Mouse (Mus musculus) midbrain, embryonic 16.5 days (tissue): ENCODE data around the gene Pacs1. TPM values are rescaled to one million over a fixed set of nuclear protein-coding genes. Genes with fewer than 3 reads are reported as not detected.

Source experiments
- ATAC-seq: fragments of 200-750 bp; cut with Nextera tagmentation; 2 replicates; pipeline ENCODE4 v1.8.0; 2017; ENCODE audit warnings: moderate TSS enrichment
- H3K27ac ChIP-seq: fragments of 300-500 bp; sonication (generic); 2 replicates; pipeline ENCODE4 v1.5.1; 2014; ENCODE audit warnings: mild to moderate bottlenecking, low read length, mixed read lengths
- H3K27me3 ChIP-seq: fragments of 300-500 bp; sonication (generic); 2 replicates; pipeline ENCODE4 v1.6.1; 2014; ENCODE audit warnings: low read depth, low read length, mixed read lengths; ENCODE audit not compliant: control insufficient read depth, insufficient read depth
- H3K36me3 ChIP-seq: fragments of 300-500 bp; sonication (generic); 2 replicates; pipeline ENCODE4 v1.6.1; 2014; ENCODE audit warnings: mild to moderate bottlenecking, low read length, moderate library complexity, mixed read lengths; ENCODE audit not compliant: control insufficient read depth, insufficient read depth
- H3K4me1 ChIP-seq: fragments of 300-500 bp; sonication (generic); 2 replicates; pipeline ENCODE4 v1.6.1; 2014; ENCODE audit warnings: mild to moderate bottlenecking, low read length, mixed read lengths; ENCODE audit not compliant: control insufficient read depth, insufficient read depth
- H3K4me2 ChIP-seq: fragments of 300-500 bp; sonication (generic); 2 replicates; pipeline ENCODE4 v1.6.1; 2014; ENCODE audit warnings: mild to moderate bottlenecking, low read length, mixed read lengths
- H3K4me3 ChIP-seq: fragments of 300-500 bp; sonication (generic); 2 replicates; pipeline ENCODE4 v1.5.1; 2014; ENCODE audit warnings: low read depth, mild to moderate bottlenecking, low read length, moderate library complexity, mixed read lengths
- H3K9ac ChIP-seq: fragments of 300-500 bp; sonication (generic); 2 replicates; pipeline ENCODE4 v1.6.1; 2014; ENCODE audit warnings: low read depth, low read length, mixed read lengths
- H3K9me3 ChIP-seq: fragments of 300-500 bp; sonication (generic); replicated peaks from 2 replicates; pipeline ENCODE4 v1.6.1; 2014; ENCODE audit warnings: mild to moderate bottlenecking, low read length, mixed read lengths; ENCODE audit not compliant: control insufficient read depth, poor library complexity, severe bottlenecking
- WGBS: fragments of 180-500 bp; shearing (Covaris S2); extraction: QIAGEN DNeasy Blood & Tissue Kit; methylation state at CpG from one replicate; pipeline ENCODE4 v1.1.7; 2014; 5-methylcytosine and 5-hydroxymethylcytosine counted together
- polyA plus RNA-seq: library from polyadenylated mRNA; unstranded; fragments of >200 nt; fragmentation: Nextera tagmentation; extraction: Ambion mirVana; gene quantifications from 2 replicates; pipeline ENCODE4 v1.2.1, GENCODE M21; 2015

Gene Pacs1
- polyA plus RNA-seq, 1 experiment from 2014 or later: 50.7 TPM

- no peaks in the 10 kb centered on the region for H3K27me3 ChIP-seq
- no peak overlapping the region for H3K27ac ChIP-seq
- no peak overlapping the region for H3K4me3 ChIP-seq
- no peaks in the 10 kb centered on the region for H3K9me3 ChIP-seq
- no peaks in the 10 kb centered on the region for H3K36me3 ChIP-seq
- no peak overlapping the region for H3K9ac ChIP-seq
- WGBS: 57% methylated on average over 7 of the region's 7 CpGs
- H3K4me2 ChIP-seq: no peak overlapping the region
- ATAC-seq: no peak
- H3K4me1 ChIP-seq: peaks cover 2% of the 10 kb centered on the region
Measured at GRCm38 (mm10) chr19:5195417-5196035, 77.4 kb downstream of the Pacs1 start.

GRCm38 (mm10) chr19:5192397-5192796 is 80.5 kb downstream of the Pacs1 start:
- Histone ChIP-seq H3K9me3 (no peaks in the 10 kb centered on the region), H3K27ac (no peak overlapping the region), H3K4me3 (no peak overlapping the region), H3K4me2 (no peak overlapping the region), H3K4me1 (peaks cover 2% of the 10 kb centered on the region), H3K36me3 (no peaks in the 10 kb centered on the region), H3K9ac (no peak overlapping the region), H3K27me3 (no peaks in the 10 kb centered on the region)
- ATAC-seq: no peak

GRCm38 (mm10) chr19:5187439-5187838 is 85.5 kb downstream of the Pacs1 start:
- H3K4me2 ChIP-seq: no peak overlapping the region
- H3K36me3 ChIP-seq: no peaks in the 10 kb centered on the region
- no peak for ATAC-seq
- no peak overlapping the region for H3K9ac ChIP-seq
- H3K4me3 ChIP-seq: no peak overlapping the region
- WGBS: 71% methylated on average over 2 of the region's 2 CpGs
- H3K27ac ChIP-seq: no peak overlapping the region
- peaks cover 4% of the 10 kb centered on the region for H3K9me3 ChIP-seq
- peaks cover 2% of the 10 kb centered on the region; the same call in 1 of the 2 replicates for H3K4me1 ChIP-seq
- no peaks in the 10 kb centered on the region for H3K27me3 ChIP-seq

GRCm38 (mm10) chr19:5181926-5182325 is 91.0 kb downstream of the Pacs1 start:
- 0 out of 2 replicates have a peak, but pooled peaks cover 4% of the 10 kb centered on the region for H3K4me1 ChIP-seq
- no peak overlapping the region for H3K27ac ChIP-seq
- peaks cover 4% of the 10 kb centered on the region for H3K9me3 ChIP-seq
- no peak for ATAC-seq
- no peak overlapping the region for H3K9ac ChIP-seq
- no peak overlapping the region for H3K4me2 ChIP-seq
- no peaks in the 10 kb centered on the region for H3K27me3 ChIP-seq
- no peak overlapping the region for H3K4me3 ChIP-seq
- no peaks in the 10 kb centered on the region for H3K36me3 ChIP-seq
- WGBS: 68% methylated on average over 2 of the region's 2 CpGs

- 79% methylated on average over 5 of the region's 5 CpGs for WGBS
- H3K4me3 ChIP-seq: no peak overlapping the region
- H3K36me3 ChIP-seq: no peaks in the 10 kb centered on the region
- no peak overlapping the region for H3K4me2 ChIP-seq
- no peaks in the 10 kb centered on the region for H3K9me3 ChIP-seq
- no peaks in the 10 kb centered on the region for H3K27me3 ChIP-seq
- ATAC-seq: no peak
- no peak overlapping the region for H3K9ac ChIP-seq
- 0 out of 2 replicates have a peak, but pooled peaks cover 4% of the 10 kb centered on the region for H3K4me1 ChIP-seq
- no peak overlapping the region for H3K27ac ChIP-seq
Measured at GRCm38 (mm10) chr19:5178631-5179030, 94.3 kb downstream of the Pacs1 start.

GRCm38 (mm10) chr19:5170430-5170829 is 102.5 kb downstream of the Pacs1 start:
- ATAC-seq: no peak
- Histone ChIP-seq H3K4me1 (no peaks in the 10 kb centered on the region), H3K36me3 (no peaks in the 10 kb centered on the region), H3K4me3 (no peak overlapping the region), H3K4me2 (no peak overlapping the region), H3K9ac (no peak overlapping the region), H3K27ac (no peak overlapping the region), H3K9me3 (no peaks in the 10 kb centered on the region), H3K27me3 (no peaks in the 10 kb centered on the region)
- 90% methylated on average over 1 of the region's 1 CpGs for WGBS

GRCm38 (mm10) chr19:5167477-5167876 is 105.4 kb downstream of the Pacs1 start:
- H3K4me2 ChIP-seq: no peak overlapping the region
- ATAC-seq: no peak
- 90% methylated on average over 4 of the region's 4 CpGs for WGBS

GRCm38 (mm10) chr19:5164380-5164779 is 108.5 kb downstream of the Pacs1 start:
- Histone ChIP-seq H3K4me3 (no peak overlapping the region), H3K27me3 (no peaks in the 10 kb centered on the region), H3K27ac (no peak overlapping the region), H3K36me3 (no peaks in the 10 kb centered on the region), H3K4me2 (no peak overlapping the region), H3K9me3 (no peaks in the 10 kb centered on the region), H3K9ac (no peak overlapping the region), H3K4me1 (no peaks in the 10 kb centered on the region)
- ATAC-seq: no peak
- 71% methylated on average over 2 of the region's 2 CpGs for WGBS

More at GRCm38 (mm10) chr19:5167477-5167876, 105.4 kb downstream of the Pacs1 start:
- Histone ChIP-seq H3K4me3 (no peak overlapping the region), H3K27ac (no peak overlapping the region), H3K36me3 (no peaks in the 10 kb centered on the region), H3K4me1 (no peaks in the 10 kb centered on the region), H3K9ac (no peak overlapping the region), H3K9me3 (no peaks in the 10 kb centered on the region), H3K27me3 (no peaks in the 10 kb centered on the region)

GRCm38 (mm10) chr19:5161913-5162312 is 111.0 kb downstream of the Pacs1 start:
- Histone ChIP-seq H3K4me3 (no peak overlapping the region), H3K9me3 (no peaks in the 10 kb centered on the region), H3K27ac (no peak overlapping the region), H3K27me3 (no peaks in the 10 kb centered on the region), H3K9ac (no peak overlapping the region), H3K4me2 (no peak overlapping the region), H3K4me1 (no peaks in the 10 kb centered on the region), H3K36me3 (no peaks in the 10 kb centered on the region)
- 97% methylated on average over 3 of the region's 3 CpGs for WGBS
- no peak for ATAC-seq
